Mouse (Mus musculus): ENCODE data around the gene Rala. TPM values are rescaled to one million over a fixed set of nuclear protein-coding genes. Genes with fewer than 3 reads are reported as not detected.

Gene Rala
- polyA plus RNA-seq, 1 experiment, result 86.6 TPM

GRCm38 (mm10) chr13:17879061-17879460 is 65.0 kb downstream of the Rala start:
- no peak for DNase-seq (ENCODE audit: low read depth)

GRCm38 (mm10) chr13:17866741-17867140 is 77.3 kb downstream of the Rala start:
- DNase-seq (ENCODE audit: low read depth), result no peak
- no peak for TF ChIP-seq POLR2A (IDR thresholded peaks at IDR 0.05; ENCODE audit: borderline replicate concordance, extremely low read depth, insufficient read depth, insufficient read length, poor library complexity, severe bottlenecking)
- TF ChIP-seq CTCF (IDR thresholded peaks at IDR 0.05; ENCODE audit: borderline replicate concordance, extremely low read depth, insufficient read depth, insufficient read length), result no peak

More at GRCm38 (mm10) chr13:17879061-17879460, 65.0 kb downstream of the Rala start:
- TF ChIP-seq POLR2A (IDR thresholded peaks at IDR 0.05; ENCODE audit: borderline replicate concordance, extremely low read depth, insufficient read depth, insufficient read length, poor library complexity, severe bottlenecking), result no peak
- TF ChIP-seq CTCF (IDR thresholded peaks at IDR 0.05; ENCODE audit: borderline replicate concordance, extremely low read depth, insufficient read depth, insufficient read length), result no peak

GRCm38 (mm10) chr13:17860536-17860935 is 83.5 kb downstream of the Rala start:
- TF ChIP-seq POLR2A (IDR thresholded peaks at IDR 0.05; ENCODE audit: borderline replicate concordance, extremely low read depth, insufficient read depth, insufficient read length, poor library complexity, severe bottlenecking) (no peak), CTCF (IDR thresholded peaks at IDR 0.05; ENCODE audit: borderline replicate concordance, extremely low read depth, insufficient read depth, insufficient read length) (no peak)
- no peak for DNase-seq (ENCODE audit: low read depth)

- TF ChIP-seq CTCF (IDR thresholded peaks at IDR 0.05; ENCODE audit: borderline replicate concordance, extremely low read depth, insufficient read depth, insufficient read length), result no peak
- TF ChIP-seq POLR2A (IDR thresholded peaks at IDR 0.05; ENCODE audit: borderline replicate concordance, extremely low read depth, insufficient read depth, insufficient read length, poor library complexity, severe bottlenecking), result no peak
- no peak for DNase-seq (ENCODE audit: low read depth)
These were observed 84.5 kb downstream of the Rala start for GRCm38 (mm10) chr13:17859365-17860033.

GRCm38 (mm10) chr13:17857046-17857445 is 87.0 kb downstream of the Rala start:
- TF ChIP-seq POLR2A (IDR thresholded peaks at IDR 0.05; ENCODE audit: borderline replicate concordance, extremely low read depth, insufficient read depth, insufficient read length, poor library complexity, severe bottlenecking), result no peak
- no peak for TF ChIP-seq CTCF (IDR thresholded peaks at IDR 0.05; ENCODE audit: borderline replicate concordance, extremely low read depth, insufficient read depth, insufficient read length)
- DNase-seq (ENCODE audit: low read depth), result peak; percentile 37

- DNase-seq (ENCODE audit: low read depth), result peak; percentile 25
- TF ChIP-seq CTCF (IDR thresholded peaks at IDR 0.05; ENCODE audit: borderline replicate concordance, extremely low read depth, insufficient read depth, insufficient read length), result no peak
- TF ChIP-seq POLR2A (IDR thresholded peaks at IDR 0.05; ENCODE audit: borderline replicate concordance, extremely low read depth, insufficient read depth, insufficient read length, poor library complexity, severe bottlenecking), result no peak
These were observed 88.4 kb downstream of the Rala start for GRCm38 (mm10) chr13:17855492-17856138.

- DNase-seq (ENCODE audit: low read depth), result no peak
- TF ChIP-seq CTCF (IDR thresholded peaks at IDR 0.05; ENCODE audit: borderline replicate concordance, extremely low read depth, insufficient read depth, insufficient read length) (no peak), POLR2A (IDR thresholded peaks at IDR 0.05; ENCODE audit: borderline replicate concordance, extremely low read depth, insufficient read depth, insufficient read length, poor library complexity, severe bottlenecking) (no peak)
These were observed 89.3 kb downstream of the Rala start for GRCm38 (mm10) chr13:17854755-17855154.

- TF ChIP-seq POLR2A (IDR thresholded peaks at IDR 0.05; ENCODE audit: borderline replicate concordance, extremely low read depth, insufficient read depth, insufficient read length, poor library complexity, severe bottlenecking), result no peak
- DNase-seq (ENCODE audit: low read depth), result no peak
These were observed 100.7 kb downstream of the Rala start for GRCm38 (mm10) chr13:17843336-17843735.

GRCm38 (mm10) chr13:17842756-17843155 is 101.3 kb downstream of the Rala start:
- DNase-seq (ENCODE audit: low read depth), result no peak
- no peak for TF ChIP-seq POLR2A (IDR thresholded peaks at IDR 0.05; ENCODE audit: borderline replicate concordance, extremely low read depth, insufficient read depth, insufficient read length, poor library complexity, severe bottlenecking)
- no peak for TF ChIP-seq CTCF (IDR thresholded peaks at IDR 0.05; ENCODE audit: borderline replicate concordance, extremely low read depth, insufficient read depth, insufficient read length)

- no peak for DNase-seq (ENCODE audit: low read depth)
- no peak for TF ChIP-seq CTCF (IDR thresholded peaks at IDR 0.05; ENCODE audit: borderline replicate concordance, extremely low read depth, insufficient read depth, insufficient read length)
- no peak for TF ChIP-seq POLR2A (IDR thresholded peaks at IDR 0.05; ENCODE audit: borderline replicate concordance, extremely low read depth, insufficient read depth, insufficient read length, poor library complexity, severe bottlenecking)
These were observed 104.9 kb downstream of the Rala start for GRCm38 (mm10) chr13:17839137-17839536.

GRCm38 (mm10) chr13:17838484-17838851 is 105.6 kb downstream of the Rala start:
- peak; percentile 82 for DNase-seq (ENCODE audit: low read depth)
- no peak for TF ChIP-seq POLR2A (IDR thresholded peaks at IDR 0.05; ENCODE audit: borderline replicate concordance, extremely low read depth, insufficient read depth, insufficient read length, poor library complexity, severe bottlenecking)
- TF ChIP-seq CTCF (IDR thresholded peaks at IDR 0.05; ENCODE audit: borderline replicate concordance, extremely low read depth, insufficient read depth, insufficient read length), result peak; percentile 56; the same call in 1 of the 2 replicates
